Mouse (Mus musculus): ENCODE results near the gene Smim8.

The Smim8 gene

GRCm38 (mm10) chr4:34720127-34720895, 57.9 kb downstream of the Smim8 start:
- DNase-seq (ENCODE audit: low spot score in 2 of 2), result no peak

GRCm38 (mm10) chr4:34719421-34719820, 58.8 kb downstream of the Smim8 start:
- DNase-seq (ENCODE audit: low spot score in 2 of 2), result no peak

Measured in right cerebral cortex, adult 2 months (tissue).